Mouse (Mus musculus) lung, postnatal 0 days (tissue): Measurements from ENCODE around the gene Alox5ap.

Source experiments
- CTCF ChIP-seq: IDR thresholded peaks from 2 replicates; pipeline ENCODE4 v1.5.1; 2016; ENCODE audit warnings: antibody characterized with exemption, mild to moderate bottlenecking
- EP300 ChIP-seq: IDR thresholded peaks from 2 replicates; pipeline ENCODE4 v1.6.1; 2016; ENCODE audit warnings: antibody characterized with exemption, mild to moderate bottlenecking, control low read depth

GRCm38 (mm10) chr5:149228700-149229618, 35.6 kb upstream of the Alox5ap start:
- TF ChIP-seq CTCF (peak; percentile 5; the same call in 1 of the 2 replicates), EP300 (peak; percentile 81)
